Mouse (Mus musculus): ENCODE measurements around the gene Plekha6.

Gene Plekha6

DNA sequence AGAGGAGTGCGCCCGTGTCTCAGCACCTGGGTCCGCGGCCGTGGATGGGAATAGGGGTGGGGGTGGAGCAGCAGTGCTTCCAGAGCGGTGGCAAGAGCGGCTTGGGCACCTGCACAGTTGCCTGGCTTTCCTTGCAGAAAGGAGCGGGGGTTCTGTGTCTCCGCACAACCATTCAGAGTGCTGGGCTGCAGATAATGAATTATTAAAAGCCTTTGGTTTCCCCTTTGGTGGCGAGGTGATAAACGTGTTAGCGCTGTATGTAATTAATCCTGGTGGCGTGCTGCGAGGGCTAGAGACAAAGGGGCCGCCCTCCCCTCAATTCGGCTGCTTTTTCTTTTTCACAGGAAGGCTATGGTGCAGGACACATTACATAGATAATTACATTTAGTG is 18.7 kb downstream of the Plekha6 start:
- DNase-seq (ENCODE audit: low read depth) = no peak

DNA sequence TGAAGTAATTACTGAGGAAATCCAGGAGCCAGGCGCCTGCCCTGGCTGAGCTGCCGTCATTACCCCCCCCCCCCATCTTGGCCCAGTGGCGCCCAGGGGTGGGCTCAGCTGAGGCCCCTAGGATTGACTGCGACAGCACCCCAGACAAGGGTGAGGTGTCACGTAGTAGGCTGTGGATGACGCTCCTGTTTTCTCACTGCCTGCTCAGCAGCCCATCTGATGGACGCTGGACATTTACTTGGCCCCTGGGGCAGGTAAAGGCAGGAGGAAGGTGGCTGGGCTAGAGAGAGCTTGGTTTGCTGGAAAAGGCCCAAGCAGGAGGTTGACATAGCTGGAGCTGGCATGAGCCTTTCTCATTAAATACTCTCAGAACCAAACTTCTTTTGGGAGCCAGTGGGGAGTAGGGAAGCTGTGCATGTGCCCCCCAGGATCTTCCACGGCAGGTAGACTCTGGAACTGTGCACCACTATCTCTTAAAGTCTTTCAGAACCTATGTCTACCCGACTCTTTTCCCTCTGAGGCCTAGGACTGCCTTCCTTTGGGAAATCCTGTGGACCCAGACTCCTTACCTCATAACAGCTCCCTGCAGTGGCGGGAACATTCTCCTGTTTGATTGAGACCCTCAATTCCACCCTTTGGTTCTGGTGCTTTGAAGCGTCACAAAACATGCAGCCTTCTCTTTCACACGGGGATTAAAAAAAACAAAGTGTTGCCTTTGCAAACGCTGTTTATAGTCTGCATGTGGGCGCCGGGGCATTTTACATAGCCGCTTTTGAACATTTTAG is 19.3 kb downstream of the Plekha6 start:
- no peak for DNase-seq (ENCODE audit: low read depth)

DNA sequence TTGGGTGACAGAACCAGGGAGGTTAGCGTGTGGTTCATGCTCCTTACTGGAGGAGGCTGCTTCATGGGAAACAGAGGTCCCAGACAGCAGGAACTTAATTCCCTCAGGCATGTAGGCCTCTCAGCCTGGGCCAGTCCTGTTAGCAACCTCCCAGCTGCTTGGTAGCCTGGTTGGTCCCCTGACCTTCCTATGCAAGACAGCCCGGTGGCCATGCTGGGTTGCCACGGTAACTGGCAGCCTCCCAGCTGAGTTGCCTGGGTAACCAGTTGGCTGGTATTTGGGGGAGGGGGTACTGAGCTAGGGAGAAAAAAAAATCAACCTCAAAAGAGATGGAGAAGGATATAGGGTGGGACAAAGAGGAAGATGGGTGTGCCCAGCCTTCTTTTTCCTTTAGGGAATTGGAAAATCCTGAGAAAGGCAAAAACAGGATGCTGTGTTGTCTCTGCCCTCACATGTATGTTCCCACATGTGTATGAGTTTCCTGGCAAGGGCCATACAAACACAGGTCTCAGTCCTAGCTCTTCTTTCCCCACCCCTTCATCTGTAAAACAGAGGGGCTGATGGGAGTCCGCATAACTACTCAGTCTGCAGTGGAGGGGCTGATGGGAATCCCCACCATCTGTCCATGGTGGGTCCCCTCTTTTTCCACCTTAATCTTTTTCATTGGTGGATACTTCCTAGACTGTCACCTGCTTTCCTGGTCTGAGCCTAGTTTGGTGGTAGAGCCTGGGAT is 24.1 kb downstream of the Plekha6 start:
- DNase-seq (ENCODE audit: low read depth) = no peak

DNA sequence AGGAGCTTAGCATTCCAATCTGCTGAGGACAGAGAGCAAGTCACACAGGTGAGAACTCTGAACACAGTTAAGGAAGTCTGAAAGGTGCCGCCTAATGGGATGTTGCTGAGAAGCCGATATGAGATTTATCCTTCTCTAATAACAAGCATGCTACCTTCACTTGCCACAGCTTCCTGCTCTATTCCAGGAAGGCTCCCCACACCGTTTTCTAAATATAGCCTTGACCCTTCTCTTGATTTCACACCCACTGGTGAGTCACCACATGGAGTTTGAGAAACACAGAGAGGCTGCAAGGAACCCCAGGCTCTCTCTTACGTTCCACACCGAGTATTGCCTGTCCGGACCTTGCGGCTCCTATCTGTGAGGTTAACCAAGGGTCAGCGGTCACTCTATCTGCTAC is 24.7 kb downstream of the Plekha6 start:
- DNase-seq (ENCODE audit: low read depth) = peak; percentile 10

DNA sequence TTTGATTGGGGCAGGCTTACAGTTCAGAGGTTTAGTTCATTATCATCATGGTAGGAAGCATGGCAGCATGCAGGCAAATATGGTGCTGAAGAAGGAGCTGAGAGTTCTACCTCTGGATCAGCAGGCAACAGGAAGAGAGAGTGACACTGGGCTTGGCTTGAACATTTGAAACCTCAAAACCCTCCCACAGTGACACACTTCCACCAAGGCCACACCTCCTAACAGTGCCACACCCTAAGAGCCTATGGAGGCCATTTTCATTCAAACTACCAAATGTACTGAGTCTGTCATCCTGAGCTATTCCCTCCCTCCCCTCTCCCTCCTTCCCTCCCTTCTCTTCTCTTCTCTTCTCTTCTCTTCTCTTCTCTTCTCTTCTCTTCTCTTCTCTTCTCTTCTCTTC is 25.5 kb downstream of the Plekha6 start:
- DNase-seq (ENCODE audit: low read depth) = no peak

DNA sequence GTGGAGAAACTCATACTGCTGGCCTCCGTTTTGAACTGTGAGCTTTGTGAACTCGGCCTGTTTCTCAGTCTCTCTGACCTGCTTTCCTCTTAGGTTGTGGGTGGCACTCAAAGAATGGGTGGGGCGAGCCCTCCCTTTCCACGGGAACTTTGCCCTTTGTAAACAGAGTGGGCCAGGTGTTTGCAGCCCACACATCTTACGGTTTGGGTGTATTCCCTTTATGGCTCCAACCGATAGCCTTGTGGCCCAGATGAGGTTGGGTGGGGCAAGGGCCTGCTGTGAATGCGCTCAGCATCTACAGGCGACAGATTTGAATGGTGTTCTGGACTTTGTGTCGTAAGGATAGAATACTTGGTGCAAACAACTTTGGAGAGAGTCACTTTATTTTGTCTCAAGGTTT is 26.5 kb downstream of the Plekha6 start:
- DNase-seq (ENCODE audit: low read depth) = no peak

DNA sequence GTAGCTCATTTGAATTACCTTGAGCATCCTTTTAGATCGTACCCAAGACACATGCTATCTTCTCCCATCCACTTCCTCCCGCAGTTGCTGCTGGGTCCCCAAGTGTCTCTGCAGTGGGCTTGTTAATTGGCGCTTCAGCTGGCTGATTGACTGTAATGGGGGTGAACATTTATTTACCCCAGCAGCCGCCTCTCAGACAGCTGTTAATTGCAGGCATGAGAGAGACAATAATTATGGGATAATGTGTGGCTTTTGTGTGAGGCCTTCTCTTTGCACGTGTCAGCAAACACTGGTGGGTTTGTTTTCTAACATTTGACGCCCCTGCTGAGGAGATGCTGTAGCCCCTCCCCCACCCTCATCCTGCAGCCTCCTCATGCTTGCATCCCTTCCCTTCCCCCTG is 32.2 kb downstream of the Plekha6 start:
- DNase-seq (ENCODE audit: low read depth) = no peak

DNA sequence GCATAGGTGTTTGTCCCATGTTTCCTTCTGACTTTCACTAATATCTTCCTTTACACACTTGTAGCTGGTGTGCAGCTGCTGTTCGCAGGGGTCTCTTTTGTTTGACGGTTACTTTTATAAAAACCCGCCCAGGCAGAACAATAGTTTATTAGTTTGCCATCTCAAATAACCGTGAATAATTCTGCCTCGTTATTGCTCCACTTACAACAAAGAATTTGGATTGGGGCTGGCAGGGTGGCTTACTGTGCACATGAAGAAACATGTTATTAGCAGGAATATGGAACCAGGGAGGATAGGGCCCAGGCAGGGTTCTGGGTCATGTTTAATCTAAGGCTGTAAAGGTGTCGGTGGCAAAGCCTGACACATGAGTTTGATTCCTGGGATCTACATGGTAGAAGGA is 33.3 kb downstream of the Plekha6 start:
- DNase-seq (ENCODE audit: low read depth) = no peak

DNA sequence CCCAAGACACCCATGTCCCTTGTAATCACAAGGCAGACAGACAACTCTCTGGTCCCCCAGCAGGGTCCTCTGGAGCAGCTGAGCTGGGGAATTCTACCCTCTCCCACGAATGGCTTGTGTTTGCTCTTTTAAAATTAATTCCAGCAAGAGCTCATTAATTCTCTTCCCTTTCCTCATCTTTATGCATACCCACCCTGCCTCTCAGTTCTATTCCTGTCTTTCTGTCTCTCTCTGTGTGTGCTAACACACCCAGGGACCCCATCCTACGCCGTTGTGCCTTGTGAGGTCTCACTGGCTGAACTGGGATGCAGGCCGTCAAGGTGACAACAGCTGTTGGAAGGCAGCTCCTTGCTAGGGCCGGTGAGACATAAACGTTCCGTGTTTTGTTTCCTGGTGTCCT is 35.7 kb downstream of the Plekha6 start:
- DNase-seq (ENCODE audit: low read depth) = no peak

DNA sequence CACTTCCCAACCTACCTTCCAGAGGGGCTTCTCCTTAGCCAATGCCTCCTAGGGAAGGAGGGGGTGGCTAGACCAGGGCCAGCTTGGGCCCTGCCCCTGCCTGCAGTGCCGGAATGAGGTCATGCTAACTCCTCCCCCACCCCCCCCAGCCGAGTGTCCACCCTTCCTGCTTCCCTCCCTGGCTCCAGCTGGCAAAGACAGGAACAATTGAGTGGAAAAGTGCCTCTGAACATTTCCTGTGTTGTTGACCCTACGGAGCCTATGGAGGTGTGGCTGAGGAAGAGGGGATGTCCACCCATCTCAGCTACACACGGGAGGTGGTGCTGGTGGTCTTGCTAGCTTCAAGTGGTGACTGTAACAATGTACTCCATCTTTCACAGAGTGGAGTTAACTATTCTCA is 37.5 kb downstream of the Plekha6 start:
- DNase-seq (ENCODE audit: low read depth) = no peak

DNA sequence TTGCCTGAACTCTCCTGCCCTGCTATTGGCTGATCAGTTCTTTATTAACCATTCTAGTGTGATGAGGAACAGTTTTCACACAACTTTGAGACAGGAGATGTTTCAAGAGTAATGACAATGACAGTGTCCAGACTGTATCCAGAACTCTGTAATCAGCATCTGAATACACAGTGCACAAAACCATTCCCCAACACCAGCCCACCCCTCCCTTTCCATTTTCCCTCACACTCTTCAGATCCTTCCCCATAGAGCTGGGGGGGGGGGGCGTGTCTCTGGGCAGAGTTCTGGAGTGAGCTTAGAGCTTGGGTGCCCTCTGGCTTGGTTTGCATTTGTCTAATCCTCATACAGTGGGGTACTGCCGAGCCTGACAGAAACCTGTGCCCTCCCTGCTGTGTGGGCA is 39.7 kb downstream of the Plekha6 start:
- no peak for DNase-seq (ENCODE audit: low read depth)

DNA sequence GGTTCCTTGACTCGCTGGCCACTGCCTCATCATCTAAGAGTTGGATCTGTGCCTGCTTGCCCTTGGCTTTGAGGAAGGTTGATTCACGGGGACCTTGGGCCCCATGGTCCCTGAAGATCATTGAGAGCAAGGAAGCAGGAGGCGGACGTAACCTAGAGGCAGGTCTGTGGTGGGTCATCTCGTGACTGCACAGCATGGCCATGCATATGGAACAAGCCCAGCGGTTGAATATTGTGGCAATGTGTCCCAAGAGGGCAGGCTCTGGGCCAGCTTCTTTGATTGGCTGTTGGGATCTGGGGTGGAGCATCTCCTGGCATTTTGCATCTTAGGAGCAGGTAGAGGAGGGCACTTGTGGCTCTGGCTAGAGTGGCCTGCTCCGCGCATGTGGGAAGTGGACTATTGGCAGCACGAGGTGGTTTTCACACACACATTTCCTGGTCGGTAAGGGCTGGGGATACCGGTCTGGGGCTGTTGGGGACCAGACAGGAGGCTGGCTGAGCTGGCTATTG is 40.4 kb downstream of the Plekha6 start:
- DNase-seq (ENCODE audit: low read depth) = no peak

DNA sequence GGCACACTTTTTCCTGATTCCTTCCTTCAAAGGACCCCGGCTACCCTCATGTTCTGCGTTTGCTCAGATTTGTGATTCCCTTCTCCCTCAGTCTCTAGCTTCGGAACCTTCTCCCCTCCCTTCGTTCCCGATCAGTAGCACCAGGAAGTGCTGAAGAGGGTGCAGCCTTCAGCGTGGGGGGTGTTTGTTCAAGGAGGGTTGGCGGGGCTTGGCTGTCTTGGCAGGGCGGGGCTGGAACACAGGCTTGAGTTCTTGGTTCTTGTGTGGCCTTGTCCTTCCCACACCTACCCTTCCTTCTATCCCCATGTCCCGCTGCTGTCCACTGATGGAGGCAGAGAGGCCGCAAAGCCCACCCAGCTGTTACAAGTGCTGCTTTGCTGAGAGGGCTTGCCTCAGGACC is 41.0 kb downstream of the Plekha6 start:
- DNase-seq (ENCODE audit: low read depth) = no peak

DNA sequence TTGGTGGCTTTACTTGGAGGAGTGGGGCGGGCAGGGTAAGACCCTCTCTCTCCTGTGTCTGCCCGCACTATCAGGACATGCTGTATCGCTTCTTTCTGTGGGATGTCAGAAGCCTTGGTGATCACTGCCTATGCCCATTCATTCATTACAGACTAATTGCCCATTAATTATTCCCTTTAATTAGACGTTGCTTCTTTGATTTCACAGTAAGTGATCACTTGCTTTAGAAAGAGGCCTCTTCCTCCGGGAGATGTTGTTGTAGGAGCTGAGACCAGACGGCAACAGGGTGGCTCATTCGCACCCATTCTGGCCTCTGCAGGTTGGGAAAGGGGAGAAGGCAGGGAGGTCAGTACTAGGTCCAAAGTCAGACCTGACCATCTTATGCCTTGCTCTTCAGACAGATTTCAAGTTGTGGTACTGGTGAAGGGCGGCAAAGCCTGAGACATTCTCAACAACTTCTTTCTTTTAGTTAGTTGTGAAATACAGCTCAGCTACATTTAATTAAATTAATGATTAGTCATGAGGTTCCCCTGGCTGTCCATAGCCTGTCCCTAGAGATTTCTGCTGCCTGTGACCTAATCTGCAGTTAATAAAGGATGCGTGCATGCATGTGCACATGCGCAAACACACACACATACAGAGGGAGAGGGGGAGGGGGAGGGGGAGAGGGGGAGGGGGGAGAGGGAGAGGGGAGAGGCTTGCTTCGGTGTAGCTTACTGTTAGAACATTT is 44.2 kb downstream of the Plekha6 start:
- no peak for DNase-seq (ENCODE audit: low read depth)

DNA sequence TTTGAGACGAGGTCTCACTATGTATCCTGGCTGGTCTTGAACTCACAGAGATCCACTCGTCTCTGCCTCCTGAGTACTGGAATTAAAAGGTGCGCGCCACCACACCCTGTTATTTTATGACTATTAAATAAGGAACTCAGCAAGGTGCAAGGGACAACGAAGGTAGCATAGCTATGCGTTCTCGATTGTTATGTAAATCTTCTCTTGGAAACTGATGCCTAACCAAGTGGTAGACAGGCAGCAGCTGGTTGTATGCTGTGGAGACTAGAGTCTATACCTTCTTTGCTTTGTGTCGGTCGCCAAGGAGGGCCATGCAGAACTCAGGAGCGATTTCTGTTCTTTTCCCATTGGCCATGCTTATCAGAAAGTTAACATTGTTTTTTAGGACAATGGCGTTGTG is 45.0 kb downstream of the Plekha6 start:
- no peak for DNase-seq (ENCODE audit: low read depth)

DNA sequence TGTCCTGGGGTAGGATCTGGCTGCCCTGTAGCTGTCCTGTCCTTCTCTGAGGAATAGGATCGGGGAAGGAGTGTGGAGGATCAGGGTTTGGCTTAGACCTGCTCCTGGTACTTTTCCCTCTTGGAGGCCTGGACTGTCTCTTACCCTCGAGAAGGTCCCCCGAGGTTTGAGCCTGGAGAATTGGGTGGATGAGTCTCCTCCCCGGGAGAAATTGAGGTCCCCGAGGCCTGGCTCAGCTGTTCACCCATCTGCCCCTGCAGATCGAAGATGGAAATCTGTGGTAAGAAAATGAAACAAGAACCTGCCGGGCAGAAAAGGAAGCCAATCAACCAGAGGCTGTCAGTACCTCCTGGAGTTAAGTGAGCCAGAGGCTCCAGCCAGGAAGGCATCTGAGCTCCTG is 45.5 kb downstream of the Plekha6 start:
- no peak for DNase-seq (ENCODE audit: low read depth)

DNA sequence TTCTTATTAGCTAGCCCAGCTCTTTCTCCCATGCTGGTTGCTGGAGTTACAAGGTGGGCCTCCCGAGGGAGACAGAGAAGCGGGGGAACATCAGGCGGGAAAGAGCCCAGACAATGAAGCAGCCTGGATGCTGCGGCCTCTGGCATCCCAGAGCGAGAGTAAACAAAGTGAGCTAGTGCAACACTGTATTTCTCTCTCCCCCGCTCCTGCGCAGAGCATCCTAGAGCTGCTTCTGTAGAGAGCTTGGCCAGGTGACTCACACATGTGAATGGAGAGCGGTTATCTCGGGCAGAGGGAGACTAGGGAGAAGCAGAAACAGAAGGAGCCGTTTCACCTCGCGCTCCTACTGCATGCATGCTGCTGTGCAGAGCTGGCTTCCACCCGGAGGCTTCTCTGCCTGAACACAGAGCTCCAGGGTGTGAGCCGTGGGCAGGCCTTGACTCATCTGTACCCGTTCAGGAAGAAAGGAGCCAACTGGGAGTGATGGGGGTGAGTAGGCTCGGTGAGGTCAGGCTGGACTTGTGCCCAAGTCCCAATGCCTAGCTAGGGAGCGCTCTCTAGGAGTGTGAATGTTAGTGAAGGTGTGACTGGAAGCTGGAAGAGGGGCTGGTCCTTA is 46.0 kb downstream of the Plekha6 start:
- DNase-seq (ENCODE audit: low read depth) = no peak

DNA sequence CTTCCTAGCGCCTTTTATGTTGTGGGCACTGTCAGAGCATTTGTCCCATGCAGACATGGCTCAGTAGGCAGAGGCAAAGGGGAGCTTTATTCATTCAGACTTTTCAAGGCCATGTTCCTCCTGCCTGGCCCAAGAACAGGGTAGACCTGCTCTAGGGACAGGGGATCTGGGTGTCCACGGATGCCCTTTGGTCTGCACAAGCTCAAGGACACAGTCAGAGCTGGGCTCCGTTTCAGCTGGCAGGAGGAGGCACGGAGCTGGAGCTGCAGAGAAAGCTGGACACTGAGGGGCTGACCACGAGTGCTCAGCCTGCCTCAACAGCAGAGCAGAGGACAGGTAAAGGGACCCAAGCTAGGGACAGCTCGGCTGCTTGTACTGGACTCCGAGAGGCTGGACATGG is 46.8 kb downstream of the Plekha6 start:
- DNase-seq (ENCODE audit: low read depth) = no peak

DNA sequence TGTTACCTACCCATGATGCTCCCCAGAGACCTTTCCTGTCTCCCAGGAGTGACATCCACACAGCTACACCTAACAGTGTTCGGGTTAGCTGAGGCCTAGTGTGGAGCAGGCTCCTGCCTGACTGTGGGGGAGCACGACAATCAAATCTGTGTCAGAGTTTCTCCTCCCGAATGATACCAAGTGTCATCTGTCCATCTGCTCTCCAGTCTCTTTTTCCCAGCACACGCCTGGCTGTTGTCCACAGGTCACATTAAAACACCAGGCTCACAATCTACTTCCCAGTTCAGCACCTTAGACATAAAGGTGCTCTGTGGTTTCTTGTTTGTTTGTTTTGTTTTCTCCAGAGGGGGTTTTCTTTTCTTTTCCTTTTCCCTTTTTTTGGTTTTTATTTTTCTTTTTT is 48.3 kb downstream of the Plekha6 start:
- no peak for DNase-seq (ENCODE audit: low read depth)

DNA sequence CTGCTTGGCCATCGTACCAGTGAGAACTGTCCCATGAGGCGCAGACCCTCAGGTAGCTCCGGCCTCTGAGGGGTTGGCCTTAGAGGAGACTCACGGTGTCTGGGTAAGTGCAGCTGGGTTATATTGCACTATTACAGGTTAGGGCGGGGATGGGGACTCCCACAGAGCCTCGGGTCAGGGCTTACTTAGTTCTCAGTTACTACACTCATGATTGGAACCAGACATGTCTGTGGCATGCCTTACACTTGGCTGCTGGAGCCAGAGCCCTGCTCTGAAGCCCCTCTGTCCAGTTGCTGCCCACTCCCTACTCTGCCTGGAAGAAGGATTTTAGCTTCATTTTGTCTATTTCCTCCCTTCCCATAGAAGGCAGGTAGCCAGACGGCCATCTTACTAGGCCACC is 49.1 kb downstream of the Plekha6 start:
- DNase-seq (ENCODE audit: low read depth) = no peak

DNA sequence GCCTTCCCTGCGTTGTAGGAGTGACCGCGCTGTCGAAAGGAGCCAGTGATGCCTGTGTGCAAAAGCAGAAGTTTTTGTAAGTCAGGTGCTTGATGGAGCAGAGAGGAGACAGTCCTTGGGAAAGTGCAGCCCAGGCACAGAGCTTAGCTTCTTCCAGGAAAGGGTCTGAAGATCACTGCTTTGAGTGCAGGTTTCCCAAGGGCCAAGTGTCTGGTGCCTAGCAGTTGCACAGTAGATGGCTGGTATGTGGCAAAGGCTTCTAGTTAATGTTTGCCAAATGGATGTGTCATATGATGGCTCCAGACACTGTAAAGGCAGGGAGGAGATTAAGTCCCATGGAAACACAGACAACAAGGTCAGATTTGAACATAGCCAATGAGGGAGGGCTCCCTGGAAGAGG is 49.9 kb downstream of the Plekha6 start:
- no peak for DNase-seq (ENCODE audit: low read depth)

DNA sequence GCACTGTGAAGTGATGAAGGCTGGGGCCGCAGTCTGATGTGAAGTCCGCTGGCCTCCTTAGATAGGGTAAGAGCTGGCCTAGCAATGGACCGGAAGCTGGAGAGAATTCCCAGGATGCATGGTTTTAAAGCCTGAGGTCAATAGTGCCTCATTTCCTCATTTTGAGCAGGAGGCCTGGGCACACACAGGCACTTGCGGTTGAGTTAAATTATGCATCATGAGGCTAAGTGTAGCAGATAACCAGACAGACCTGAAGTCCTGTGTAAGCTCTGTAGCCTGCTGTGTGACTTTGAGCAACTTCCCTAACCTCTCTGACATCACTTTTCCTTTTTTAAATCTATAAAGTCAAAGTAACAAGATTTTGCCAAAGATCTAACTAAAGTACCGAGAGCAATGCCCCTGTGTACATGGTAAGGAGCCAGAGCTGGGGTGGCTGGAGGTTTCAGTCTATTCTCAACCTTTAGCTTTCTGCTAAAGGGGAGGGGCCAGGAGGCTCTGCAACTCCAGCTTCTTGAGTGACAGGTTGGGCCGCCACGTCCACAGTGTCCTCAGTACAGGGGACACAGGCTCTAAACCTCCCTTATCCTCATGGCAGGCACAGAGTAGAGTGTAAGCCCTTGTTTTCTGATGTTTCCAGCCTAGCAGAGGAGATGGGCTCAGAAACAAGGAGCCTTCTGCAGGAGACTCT is 50.8 kb downstream of the Plekha6 start:
- no peak for DNase-seq (ENCODE audit: low read depth)
